Mouse (Mus musculus) MN1 (cell line): Measurements from ENCODE around the gene Mt4.
A peak's percentile ranks its signal among the peaks of the same experiment; 100 is the strongest.
"Not testable (repeated sequence)": the region's sequence is repeated elsewhere in the genome, so short reads cannot be mapped to it uniquely, and the experiment has no call there.

Experiments
- DNase-seq: peaks from one replicate; pipeline ENCODE4 v3.0.0-alpha.2; 2016; ENCODE audit warnings: low spot score

The Mt4 gene

DNA sequence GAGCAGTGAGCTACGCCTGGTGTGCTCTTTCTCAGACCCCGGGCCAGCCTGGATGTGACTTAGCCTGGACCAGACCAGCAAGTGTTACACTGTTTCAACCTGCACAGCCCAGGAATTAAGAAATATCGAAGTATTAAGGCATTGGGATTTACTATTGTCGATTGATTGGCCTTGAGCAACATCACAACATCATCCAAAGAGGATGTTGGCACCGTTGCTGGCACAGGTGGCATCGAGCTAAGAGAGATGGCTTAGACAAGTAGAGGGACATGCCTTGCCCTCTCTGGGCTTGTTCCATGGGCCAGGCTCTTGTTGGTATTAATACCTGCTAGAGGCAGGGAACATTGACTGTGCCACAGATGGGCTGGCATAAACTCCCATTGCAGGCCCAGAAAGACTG, 1.4 kb upstream of the Mt4 start:
- no peak for DNase-seq

DNA sequence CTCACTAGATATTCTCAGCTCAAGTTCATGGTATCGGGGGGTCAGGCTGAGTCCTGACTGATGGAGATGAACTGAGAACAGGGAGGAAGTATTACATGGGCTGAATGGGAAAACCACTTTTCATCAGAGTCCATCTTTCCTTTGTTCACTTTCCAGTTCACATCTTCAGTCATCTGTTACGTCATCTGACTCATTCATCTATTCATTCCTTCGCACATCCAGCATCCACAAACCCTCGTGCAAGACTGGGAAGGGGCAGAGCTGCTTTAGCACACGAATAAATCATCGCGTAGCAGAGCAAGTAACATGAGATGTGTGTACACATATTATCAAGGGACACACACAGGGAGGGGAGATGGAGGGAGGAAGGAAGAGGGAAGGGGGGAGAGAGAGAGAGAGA, 805 bp upstream of the Mt4 start:
- DNase-seq = no peak

DNA sequence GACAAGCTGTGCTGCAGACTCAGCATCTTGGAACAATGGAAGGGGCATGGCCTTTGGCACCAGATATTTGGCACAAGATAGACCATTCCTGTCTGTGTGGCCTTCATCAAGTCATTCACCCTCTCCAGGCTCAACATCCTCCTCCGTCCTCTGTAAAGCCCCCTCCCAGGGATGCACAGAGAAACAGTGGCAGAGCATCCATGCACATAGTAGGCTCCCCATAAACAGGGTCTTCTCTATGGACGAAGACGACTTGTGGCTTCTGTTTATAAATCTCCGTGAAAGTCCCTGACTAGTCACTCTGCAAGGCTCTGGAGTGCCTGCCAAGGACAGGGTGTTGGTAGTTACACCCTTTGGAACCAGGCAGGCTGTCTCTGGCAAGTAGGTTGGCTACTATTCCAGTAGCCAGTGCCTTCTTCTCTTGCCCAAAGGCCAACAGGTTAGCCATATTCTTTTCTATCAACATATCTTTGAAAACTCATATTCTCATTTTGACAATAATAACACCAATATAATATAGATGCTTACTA, 3.3 kb downstream of the Mt4 start:
- DNase-seq = no peak

DNA sequence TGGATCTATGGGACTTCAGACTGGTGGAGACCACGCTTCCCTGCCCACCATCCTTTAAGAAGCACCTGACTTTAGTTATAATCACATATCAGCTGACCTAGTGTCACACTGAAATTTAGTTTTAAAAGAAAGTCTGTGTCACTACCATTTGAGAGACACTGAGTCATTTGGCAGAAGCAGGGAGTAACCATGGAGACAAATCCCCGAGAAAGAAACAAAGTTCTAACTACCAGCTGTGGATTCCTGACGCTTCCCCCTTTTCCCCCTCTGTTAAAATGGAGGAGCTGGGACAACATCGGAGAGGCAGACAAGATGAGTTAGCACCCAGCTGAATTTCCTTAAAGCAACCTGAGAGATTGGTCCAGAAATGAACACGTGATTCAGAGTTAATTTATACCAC, 11.2 kb downstream of the Mt4 start:
- DNase-seq = no peak

DNA sequence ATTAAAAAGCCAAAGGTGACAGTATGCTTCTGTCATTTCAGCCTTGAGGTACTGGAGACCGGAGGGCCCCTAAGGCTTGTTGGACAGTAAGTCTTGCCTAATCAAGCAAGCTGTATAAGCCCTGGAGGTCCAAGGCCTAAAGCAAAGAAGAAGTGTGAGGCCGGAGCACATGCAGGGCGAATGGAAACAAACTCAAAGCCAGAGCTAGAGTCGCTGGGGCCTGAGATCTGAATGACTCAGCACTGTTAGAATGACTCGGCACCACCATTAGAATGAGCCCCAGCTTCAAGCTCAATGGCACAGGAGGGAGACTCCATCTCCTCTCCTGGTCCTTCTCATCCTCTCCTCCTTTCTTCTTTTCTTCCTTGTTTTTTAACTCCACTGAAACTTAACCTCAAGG, 13.9 kb downstream of the Mt4 start:
- DNase-seq = no peak

- DNase-seq = peak; percentile 86
Observed at GRCm38 (mm10) chr8:94152513-94153300, 15.7 kb downstream of the Mt4 start, which contains the start of gene Mt3. TSS of gene Mt3 (plus strand) at chr8:94152607.

DNA sequence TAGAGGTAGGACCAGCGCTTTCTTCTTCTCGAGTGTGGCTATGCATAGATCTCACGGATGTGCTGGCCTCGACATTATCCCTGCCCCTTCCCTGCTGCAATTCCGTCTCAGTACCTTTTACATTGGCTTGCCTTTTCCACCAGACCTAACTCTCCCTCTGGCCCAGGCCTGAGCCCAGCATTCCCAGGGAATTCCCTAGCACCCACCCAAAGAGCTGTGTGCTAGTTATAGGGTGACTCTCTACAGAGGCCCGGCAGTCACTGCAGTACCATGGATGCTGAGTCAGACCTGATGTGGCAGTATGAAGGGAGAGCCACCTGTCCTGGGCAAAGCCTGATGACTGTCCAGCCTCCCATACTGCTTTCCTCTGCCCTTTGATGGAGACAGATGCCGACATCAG, 16.5 kb downstream of the Mt4 start:
- peak; percentile 23 for DNase-seq

GRCm38 (mm10) chr8:94154537-94154936, 17.5 kb downstream of the Mt4 start:
- no peak for DNase-seq

DNA sequence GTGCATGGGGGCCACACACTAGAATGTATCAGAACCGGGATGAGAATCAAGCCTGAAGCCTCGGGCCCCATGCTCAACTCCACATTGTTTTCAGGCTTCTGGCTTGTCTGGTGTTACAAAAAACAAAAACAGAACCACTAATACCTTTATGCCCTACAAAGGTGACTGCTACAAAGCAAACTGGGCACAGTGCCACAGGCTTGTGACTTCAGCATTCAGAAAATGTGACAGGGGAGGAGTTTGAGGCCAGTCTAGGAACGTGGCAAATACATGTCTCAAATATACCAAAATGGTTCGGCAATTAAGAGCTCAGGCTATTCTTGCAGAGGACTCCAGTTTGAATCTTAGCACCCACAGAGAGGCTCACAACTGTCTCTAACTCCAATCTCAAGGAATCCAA, 19.1 kb downstream of the Mt4 start:
- no peak for DNase-seq

DNA sequence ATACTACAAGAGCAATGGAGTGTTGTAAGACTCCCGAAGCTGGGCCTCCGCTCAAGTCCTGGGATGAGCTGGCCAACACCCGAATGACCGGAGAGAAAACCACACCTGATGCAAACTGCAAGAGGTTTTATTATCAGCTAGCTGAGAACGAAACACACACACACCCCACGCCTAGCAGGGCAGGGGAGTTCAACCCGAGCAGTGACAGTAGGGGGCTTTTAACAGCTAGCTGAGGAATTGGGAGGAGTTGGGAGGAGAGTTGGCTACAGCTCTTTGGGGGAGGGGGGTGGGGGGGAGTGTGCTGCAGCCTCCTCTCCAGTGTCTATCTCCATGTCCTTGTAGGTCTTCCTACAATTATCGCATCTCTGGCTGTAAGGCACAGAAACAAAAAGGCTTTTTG, 28.8 kb downstream of the Mt4 start:
- DNase-seq = not testable (repeated sequence)

DNA sequence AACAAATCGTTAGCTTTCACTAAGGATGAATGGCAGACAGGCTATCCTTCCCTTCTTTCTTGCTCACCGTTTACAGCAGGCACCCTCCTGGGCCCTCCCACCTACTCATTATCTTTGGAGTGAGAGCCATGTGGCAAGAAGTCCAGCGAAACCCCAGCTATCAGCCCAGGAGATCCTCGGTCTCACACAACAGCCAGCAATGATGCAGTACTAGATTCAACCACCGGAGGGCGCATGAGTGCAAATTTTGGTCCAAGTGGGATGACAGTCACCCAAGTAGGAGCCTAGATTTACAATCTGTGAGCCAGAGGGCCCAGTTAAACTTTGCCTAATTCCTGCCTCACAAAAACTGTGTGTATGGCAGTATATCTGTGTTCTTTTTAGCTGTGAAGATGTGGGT, 30.2 kb downstream of the Mt4 start:
- peak; percentile 93 for DNase-seq

- no peak for DNase-seq
Observed at GRCm38 (mm10) chr8:94169547-94169946, 32.5 kb downstream of the Mt4 start.

- no peak for DNase-seq
Observed at GRCm38 (mm10) chr8:94171321-94171755, 34.3 kb downstream of the Mt4 start.

DNA sequence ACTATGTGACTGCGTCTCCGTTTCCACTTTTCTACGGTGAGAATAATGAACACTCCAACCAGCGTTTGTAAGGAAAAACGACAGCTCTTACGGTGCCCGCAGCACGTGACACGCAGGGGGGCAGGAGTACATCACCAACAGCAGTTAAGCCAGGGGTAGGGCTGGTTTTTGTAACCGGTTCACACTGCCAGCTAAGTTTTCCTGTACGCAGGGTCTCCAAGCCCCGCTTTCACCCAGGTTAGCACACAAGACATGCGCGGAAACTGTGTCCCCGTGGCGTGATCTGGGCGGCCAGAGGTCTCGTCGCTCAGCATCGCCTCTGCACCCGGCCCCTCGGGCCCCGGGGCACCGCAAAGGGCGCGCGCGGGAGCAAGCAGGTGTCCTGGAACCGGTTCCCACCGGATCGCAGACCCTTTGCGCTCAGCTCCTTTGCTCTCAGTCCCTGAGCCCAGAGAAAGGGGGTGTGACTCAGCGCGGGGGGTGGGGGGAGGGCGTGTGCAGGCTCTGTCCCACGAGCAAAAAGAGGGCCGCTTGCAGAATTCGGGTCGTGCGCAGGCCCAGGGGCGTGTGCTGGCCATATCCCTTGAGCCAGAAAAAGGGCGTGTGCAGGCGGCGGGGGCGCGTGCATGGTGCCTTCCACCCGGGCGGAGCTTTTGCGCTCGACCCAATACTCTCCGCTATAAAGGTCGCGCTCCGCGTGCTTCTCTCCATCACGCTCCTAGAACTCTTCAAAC, 35.2 kb downstream of the Mt4 start, which contains the start of gene Mt2:
Mt2 (plus strand) TSS at position 590 of the 734 bp plus-strand sequence.
- DNase-seq = peak; percentile 79

DNA sequence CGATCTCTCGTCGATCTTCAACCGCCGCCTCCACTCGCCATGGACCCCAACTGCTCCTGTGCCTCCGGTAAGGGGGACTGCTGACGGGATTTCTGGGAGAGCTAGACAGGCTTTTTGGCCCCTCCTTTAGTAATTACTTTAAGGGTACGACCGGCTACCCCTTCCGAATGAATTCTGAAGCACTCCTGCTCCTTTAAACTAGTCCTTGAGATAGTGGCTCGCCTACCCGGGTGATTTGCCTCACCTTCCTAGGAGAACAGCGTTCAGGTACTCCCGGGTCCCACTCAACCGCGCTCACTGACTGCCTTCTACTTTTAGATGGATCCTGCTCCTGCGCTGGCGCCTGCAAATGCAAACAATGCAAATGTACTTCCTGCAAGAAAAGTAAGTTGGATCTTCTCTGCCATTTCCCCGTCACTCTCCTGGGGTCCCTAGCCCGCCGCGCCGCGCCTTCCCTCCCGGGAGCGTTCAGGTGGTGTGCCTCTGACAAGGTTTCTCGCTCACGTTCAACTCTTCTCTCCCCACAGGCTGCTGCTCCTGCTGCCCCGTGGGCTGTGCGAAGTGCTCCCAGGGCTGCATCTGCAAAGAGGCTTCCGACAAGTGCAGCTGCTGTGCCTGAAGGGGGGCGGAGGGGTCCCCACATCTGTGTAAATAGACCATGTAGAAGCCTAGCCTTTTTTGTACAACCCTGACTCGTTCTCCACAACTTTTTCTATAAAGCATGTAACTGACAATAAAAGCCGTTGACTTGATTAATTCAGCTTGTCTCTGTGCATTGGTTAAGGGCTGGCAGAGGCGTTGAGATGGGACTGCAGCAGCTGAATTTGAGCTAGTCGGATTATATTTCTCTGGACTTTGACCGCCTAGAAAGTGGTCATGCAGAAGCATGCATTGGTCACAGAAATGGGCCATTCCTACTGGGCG, 36.1 kb downstream of the Mt4 start:
- DNase-seq = peak; percentile 41

GRCm38 (mm10) chr8:94173848-94174403, 36.9 kb downstream of the Mt4 start:
- no peak for DNase-seq

- DNase-seq = peak; percentile 54
Observed at GRCm38 (mm10) chr8:94174619-94175213, 37.7 kb downstream of the Mt4 start.

DNA sequence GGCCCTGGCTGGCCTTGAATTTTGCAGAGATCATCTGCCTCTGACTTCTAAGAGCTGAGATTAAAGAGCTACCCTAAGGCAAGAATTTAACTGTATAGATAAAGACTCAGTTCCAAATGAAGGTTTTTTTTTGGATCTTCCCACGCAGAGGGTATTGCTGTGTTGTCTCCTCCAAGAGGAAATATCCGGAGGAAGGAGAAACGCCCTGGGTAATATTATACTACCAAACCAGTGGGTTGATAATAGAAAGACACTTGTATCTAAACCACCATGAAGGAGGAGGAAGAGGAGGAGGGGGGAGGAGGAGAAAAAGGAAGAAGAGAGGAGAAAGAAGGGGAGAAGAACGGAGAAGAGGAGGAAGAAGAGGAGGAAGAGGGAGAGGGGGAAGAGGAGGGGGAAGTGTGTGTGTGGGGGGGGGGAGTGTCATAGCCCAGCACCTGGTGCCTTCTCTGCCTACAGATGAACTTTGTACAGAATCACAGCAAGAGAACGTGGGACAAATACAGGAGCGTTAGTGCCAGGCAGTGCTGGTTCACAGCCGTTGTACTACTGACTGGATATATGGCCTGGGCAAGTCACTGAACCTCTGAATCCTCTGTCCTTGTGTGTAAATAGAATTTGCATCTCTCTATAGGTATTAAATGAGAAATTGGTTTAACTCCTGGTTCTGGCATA, 40.9 kb downstream of the Mt4 start:
- no peak for DNase-seq

- peak; percentile 91 for DNase-seq
Observed at GRCm38 (mm10) chr8:94178857-94179712, 42.1 kb downstream of the Mt4 start, which contains the start of gene Mt1. TSS of gene Mt1 (plus strand) at chr8:94179082.
